Mouse (Mus musculus): ENCODE results near the gene Shank1.

GRCm38 (mm10) chr7:44406015-44406355 is 95.9 kb downstream of the Shank1 start:
- TF ChIP-seq CTCF (conservative IDR thresholded peaks at IDR 0.05; ENCODE audit: insufficient read depth, insufficient read length, low read depth, low read length) (no peak), POLR2A (IDR thresholded peaks at IDR 0.05; ENCODE audit: low read depth, low read length) (no peak)

Data from kidney, adult 2 months (tissue).